Mouse (Mus musculus): ENCODE measurements at regions not wholly inside any gene's neighbourhood (a gene's known extent, or its start where the extent isn't known, plus 50 kb on each side); places are given as distances from the start of the nearest gene placed in this dataset.
A peak's percentile ranks its signal among the peaks of the same experiment; 100 is the strongest.

- DNase-seq (ENCODE audit: low read depth, low spot score): no peak
Observed at GRCm38 (mm10) chr4:152936614-152937013, 458.9 kb upstream of the Kcnab2 start.

GRCm38 (mm10) chr4:152935484-152935883 lies 457.8 kb upstream of the Kcnab2 start:
- DNase-seq (ENCODE audit: low read depth, low spot score): no peak

- DNase-seq (ENCODE audit: low read depth, low spot score): no peak
Observed at GRCm38 (mm10) chr4:152928422-152928985, 450.8 kb upstream of the Kcnab2 start.

- DNase-seq (ENCODE audit: low read depth, low spot score): no peak
Observed at GRCm38 (mm10) chr4:152920261-152920660, 442.6 kb upstream of the Kcnab2 start.

- DNase-seq (ENCODE audit: low read depth, low spot score): no peak
Observed at GRCm38 (mm10) chr4:152919851-152920250, 442.2 kb upstream of the Kcnab2 start.

- no peak for DNase-seq (ENCODE audit: low read depth, low spot score)
Observed at GRCm38 (mm10) chr4:152916576-152916975, 438.9 kb upstream of the Kcnab2 start.

- DNase-seq (ENCODE audit: low read depth, low spot score): no peak
Observed at GRCm38 (mm10) chr4:152913497-152913896, 435.8 kb upstream of the Kcnab2 start.

GRCm38 (mm10) chr4:152912846-152913245 lies 435.2 kb upstream of the Kcnab2 start:
- DNase-seq (ENCODE audit: low read depth, low spot score): no peak

- no peak for DNase-seq (ENCODE audit: low read depth, low spot score)
Observed at GRCm38 (mm10) chr4:152908235-152908634, 430.6 kb upstream of the Kcnab2 start.

GRCm38 (mm10) chr4:152902851-152903250 lies 425.2 kb upstream of the Kcnab2 start:
- no peak for DNase-seq (ENCODE audit: low read depth, low spot score)

GRCm38 (mm10) chr4:152900049-152900448 lies 422.4 kb upstream of the Kcnab2 start:
- no peak for DNase-seq (ENCODE audit: low read depth, low spot score)

GRCm38 (mm10) chr4:152895076-152895475 lies 417.4 kb upstream of the Kcnab2 start:
- DNase-seq (ENCODE audit: low read depth, low spot score): no peak

GRCm38 (mm10) chr4:152892997-152893396 lies 415.3 kb upstream of the Kcnab2 start:
- no peak for DNase-seq (ENCODE audit: low read depth, low spot score)

GRCm38 (mm10) chr4:152889211-152889610 lies 411.5 kb upstream of the Kcnab2 start:
- DNase-seq (ENCODE audit: low read depth, low spot score): no peak

- no peak for DNase-seq (ENCODE audit: low read depth, low spot score)
Observed at GRCm38 (mm10) chr4:152888306-152888705, 410.6 kb upstream of the Kcnab2 start.

- no peak for DNase-seq (ENCODE audit: low read depth, low spot score)
Observed at GRCm38 (mm10) chr4:152886773-152887172, 409.1 kb upstream of the Kcnab2 start.

GRCm38 (mm10) chr4:152881433-152881930 lies 403.8 kb upstream of the Kcnab2 start:
- DNase-seq (ENCODE audit: low read depth, low spot score): peak; percentile 2

- no peak for DNase-seq (ENCODE audit: low read depth, low spot score)
Observed at GRCm38 (mm10) chr4:152880368-152880767, 402.7 kb upstream of the Kcnab2 start.

GRCm38 (mm10) chr4:152878941-152879340 lies 401.3 kb upstream of the Kcnab2 start:
- no peak for DNase-seq (ENCODE audit: low read depth, low spot score)

GRCm38 (mm10) chr4:152878401-152878800 lies 400.7 kb upstream of the Kcnab2 start:
- no peak for DNase-seq (ENCODE audit: low read depth, low spot score)

- DNase-seq (ENCODE audit: low read depth, low spot score): no peak
Observed at GRCm38 (mm10) chr4:152870046-152870445, 392.4 kb upstream of the Kcnab2 start.

- DNase-seq (ENCODE audit: low read depth, low spot score): no peak
Observed at GRCm38 (mm10) chr4:152865894-152866293, 388.2 kb upstream of the Kcnab2 start.

- no peak for DNase-seq (ENCODE audit: low read depth, low spot score)
Observed at GRCm38 (mm10) chr4:152862818-152863614, 385.3 kb upstream of the Kcnab2 start.
